Mouse (Mus musculus) liver, embryonic 12.5 days (tissue): ENCODE results near the gene Pcnx3. TPM values are rescaled to one million over a fixed set of nuclear protein-coding genes. Genes with fewer than 3 reads are reported as not detected.
A peak's percentile ranks its signal among the peaks of the same experiment; 100 is the strongest.

ENCODE experiments used
- ATAC-seq: fragments of 200-750 bp; cut with Nextera tagmentation; 2 replicates; pipeline ENCODE4 v1.8.0; 2017; ENCODE audit warnings: moderate number of reproducible peaks, mild to moderate bottlenecking, moderate library complexity
- H3K27ac ChIP-seq: fragments of 300-500 bp; sonication (generic); 2 replicates; pipeline ENCODE4 v1.5.1; 2016; ENCODE audit warnings: mild to moderate bottlenecking
- H3K27me3 ChIP-seq: fragments of 300-500 bp; sonication (generic); replicated peaks from 2 replicates; pipeline ENCODE4 v1.6.1; 2016; ENCODE audit warnings: mild to moderate bottlenecking, moderate library complexity
- H3K36me3 ChIP-seq: fragments of 300-500 bp; sonication (generic); 2 replicates; pipeline ENCODE4 v1.6.1; 2016; ENCODE audit warnings: mild to moderate bottlenecking, moderate library complexity
- H3K4me1 ChIP-seq: fragments of 300-500 bp; sonication (generic); 2 replicates; pipeline ENCODE4 v1.6.1; 2016
- H3K4me2 ChIP-seq: fragments of 300-500 bp; sonication (generic); 2 replicates; pipeline ENCODE4 v1.6.1; 2016; ENCODE audit warnings: mild to moderate bottlenecking, moderate library complexity
- H3K4me3 ChIP-seq: fragments of 300-500 bp; sonication (generic); 2 replicates; pipeline ENCODE4 v1.5.1; 2016; ENCODE audit warnings: mild to moderate bottlenecking, moderate library complexity
- H3K9ac ChIP-seq: fragments of 300-500 bp; sonication (generic); 2 replicates; pipeline ENCODE4 v1.6.1; 2016; ENCODE audit warnings: mild to moderate bottlenecking, moderate library complexity
- H3K9me3 ChIP-seq: fragments of 300-500 bp; sonication (generic); replicated peaks from 2 replicates; pipeline ENCODE4 v1.6.1; 2016; ENCODE audit warnings: mild to moderate bottlenecking, moderate library complexity
- WGBS: fragments of 180-500 bp; shearing (Covaris S2); methylation state at CpG from one replicate; pipeline ENCODE4 v1.1.7; 2016; ENCODE audit not compliant: insufficient replicate concordance; 5-methylcytosine and 5-hydroxymethylcytosine counted together
- polyA plus RNA-seq: library from polyadenylated mRNA; unstranded; fragments of >200 nt; fragmentation: Nextera tagmentation; extraction: Ambion mirVana; gene quantifications from 2 replicates; pipeline ENCODE4 v1.2.1, GENCODE M21; 2016

The Pcnx3 gene
- polyA plus RNA-seq, 1 experiment from 2014 or later, result 18.4 TPM

GRCm38 (mm10) chr19:5648401-5649297 lies 40.1 kb downstream of the Pcnx3 start:
- H3K27me3 ChIP-seq, result no peaks in the 10 kb centered on the region
- peaks cover 47% of the 10 kb centered on the region for H3K4me1 ChIP-seq
- peak overlapping the region; percentile 59 for H3K27ac ChIP-seq
- H3K9ac ChIP-seq, result peak overlapping the region; percentile 42
- H3K4me3 ChIP-seq, result peak overlapping the region; percentile 42
- peak; percentile 77 for ATAC-seq
- H3K4me2 ChIP-seq, result peak overlapping the region; percentile 70
- no peaks in the 10 kb centered on the region for H3K9me3 ChIP-seq
- WGBS, result 10% methylated on average over 26 of the region's 26 CpGs
- peaks cover 84% of the 10 kb centered on the region for H3K36me3 ChIP-seq

DNA sequence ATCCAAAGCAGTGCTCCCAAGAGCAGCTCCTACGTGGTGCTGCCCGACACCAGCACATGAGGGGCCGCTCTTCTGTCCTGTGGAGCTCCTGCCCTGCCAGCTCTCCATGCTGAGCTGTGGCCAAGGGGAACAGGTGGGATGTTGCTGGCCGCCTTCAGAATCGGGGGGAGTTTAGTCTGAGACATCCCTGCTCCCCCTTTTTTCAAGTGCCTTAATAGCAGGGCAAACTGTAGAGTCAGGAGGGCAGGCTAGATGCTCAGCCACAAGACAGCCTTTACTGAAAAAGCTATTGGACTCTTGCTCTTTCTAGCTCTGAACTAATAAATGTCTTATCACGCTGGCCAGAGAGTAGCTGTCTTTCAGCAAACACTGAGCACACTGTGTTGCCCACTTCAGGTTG lies 40.9 kb downstream of the Pcnx3 start:
- 84% methylated on average over 6 of the region's 6 CpGs for WGBS

GRCm38 (mm10) chr19:5646731-5647330 lies 41.9 kb downstream of the Pcnx3 start:
- Histone ChIP-seq H3K27ac (no peak overlapping the region; the same call in 1 of the 2 replicates), H3K9ac (no peak overlapping the region), H3K9me3 (no peaks in the 10 kb centered on the region), H3K27me3 (no peaks in the 10 kb centered on the region), H3K36me3 (peaks cover 83% of the 10 kb centered on the region), H3K4me3 (no peak overlapping the region), H3K4me1 (peaks cover 37% of the 10 kb centered on the region), H3K4me2 (no peak overlapping the region)
- 84% methylated on average over 8 of the region's 8 CpGs for WGBS
- ATAC-seq, result no peak

More for the DNA sequence above, 40.9 kb downstream of the Pcnx3 start:
- Histone ChIP-seq H3K4me2 (no peak overlapping the region), H3K27me3 (no peaks in the 10 kb centered on the region), H3K9me3 (no peaks in the 10 kb centered on the region), H3K4me1 (peaks cover 46% of the 10 kb centered on the region), H3K4me3 (no peak overlapping the region), H3K9ac (no peak overlapping the region), H3K27ac (0 out of 2 replicates have a peak overlapping the region, but pooled peaks have one; percentile 59), H3K36me3 (peaks cover 83% of the 10 kb centered on the region)
- no peak for ATAC-seq

DNA sequence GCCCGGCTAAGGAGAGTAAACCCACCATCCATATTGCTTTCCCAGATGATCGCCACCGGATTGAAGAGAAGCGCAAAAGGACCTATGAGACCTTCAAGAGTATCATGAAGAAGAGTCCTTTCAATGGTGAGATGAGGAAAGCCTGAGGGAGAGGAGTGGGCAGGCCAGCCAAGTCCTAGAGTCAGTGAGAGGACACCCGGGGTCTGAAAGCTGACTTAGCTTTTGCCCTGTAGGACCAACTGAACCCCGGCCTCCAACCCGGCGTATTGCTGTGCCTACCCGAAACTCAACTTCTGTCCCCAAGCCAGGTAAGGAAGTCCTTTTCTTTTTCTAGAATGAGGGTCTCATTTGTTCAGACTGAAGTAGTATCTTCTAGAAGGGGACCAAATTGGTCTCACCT lies 43.4 kb downstream of the Pcnx3 start:
- H3K9me3 ChIP-seq, result no peaks in the 10 kb centered on the region
- no peak overlapping the region for H3K27ac ChIP-seq
- no peak overlapping the region for H3K4me2 ChIP-seq
- peaks cover 83% of the 10 kb centered on the region for H3K36me3 ChIP-seq
- no peak for ATAC-seq
- peaks cover 43% of the 10 kb centered on the region for H3K4me1 ChIP-seq
- H3K27me3 ChIP-seq, result no peaks in the 10 kb centered on the region
- H3K9ac ChIP-seq, result no peak overlapping the region
- 88% methylated on average over 9 of the region's 9 CpGs for WGBS
- H3K4me3 ChIP-seq, result no peak overlapping the region

DNA sequence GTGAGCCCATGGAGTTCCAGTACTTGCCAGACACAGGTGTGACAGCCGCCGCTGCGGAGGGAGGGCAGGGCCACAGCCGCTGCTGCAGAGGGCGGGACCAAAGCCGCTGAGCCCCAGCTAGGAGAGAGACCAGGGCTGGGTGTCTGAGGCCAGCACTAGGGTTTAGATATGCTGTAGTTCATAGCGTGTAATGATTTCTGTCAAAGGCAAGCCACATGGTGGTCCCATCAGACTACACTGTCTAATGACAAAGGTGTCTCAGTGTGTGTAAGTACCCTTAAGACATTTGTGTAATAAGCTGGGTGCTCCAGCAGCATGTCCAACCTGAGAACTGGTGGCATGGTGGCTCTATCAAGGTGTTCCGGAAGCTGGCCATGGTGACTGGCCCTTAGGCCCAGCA lies 47.1 kb downstream of the Pcnx3 start:
- no peak overlapping the region for H3K27ac ChIP-seq
- peaks cover 41% of the 10 kb centered on the region for H3K4me1 ChIP-seq
- no peak overlapping the region for H3K4me3 ChIP-seq
- H3K36me3 ChIP-seq, result peaks cover 82% of the 10 kb centered on the region
- WGBS, result 81% methylated on average over 8 of the region's 8 CpGs
- H3K9me3 ChIP-seq, result no peaks in the 10 kb centered on the region
- H3K4me2 ChIP-seq, result no peak overlapping the region
- H3K27me3 ChIP-seq, result no peaks in the 10 kb centered on the region
- H3K9ac ChIP-seq, result no peak overlapping the region
- no peak for ATAC-seq

DNA sequence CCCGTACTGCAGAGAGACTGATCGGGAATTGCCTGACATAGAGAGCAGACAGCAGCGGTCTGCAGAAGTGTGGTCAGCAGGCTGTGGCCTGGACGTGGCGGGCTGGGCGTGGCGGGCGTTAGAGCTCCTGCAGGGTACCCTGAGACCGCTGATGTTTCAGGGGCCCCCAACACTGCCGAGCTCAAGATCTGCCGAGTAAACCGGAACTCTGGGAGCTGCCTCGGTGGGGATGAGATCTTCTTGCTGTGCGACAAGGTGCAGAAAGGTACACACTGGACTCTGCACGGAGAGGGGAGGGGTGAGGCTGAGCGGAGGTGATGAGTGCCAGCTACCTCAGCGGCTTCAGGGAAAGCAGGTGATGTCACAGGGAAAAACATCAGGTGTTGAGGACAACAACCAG lies 47.7 kb downstream of the Pcnx3 start:
- no peak for ATAC-seq
- Histone ChIP-seq H3K27ac (peak overlapping the region; percentile 38; the same call in 1 of the 2 replicates), H3K9me3 (no peaks in the 10 kb centered on the region), H3K9ac (no peak overlapping the region), H3K4me3 (no peak overlapping the region), H3K4me2 (no peak overlapping the region), H3K27me3 (no peaks in the 10 kb centered on the region), H3K36me3 (peaks cover 76% of the 10 kb centered on the region), H3K4me1 (peaks cover 47% of the 10 kb centered on the region)
- WGBS, result 78% methylated on average over 17 of the region's 17 CpGs

- ATAC-seq, result no peak
- Histone ChIP-seq H3K36me3 (peaks cover 69% of the 10 kb centered on the region), H3K9ac (no peak overlapping the region), H3K27me3 (no peaks in the 10 kb centered on the region), H3K4me3 (no peak overlapping the region), H3K4me2 (peak overlapping the region; percentile 6; the same call in 1 of the 2 replicates), H3K4me1 (peaks cover 49% of the 10 kb centered on the region), H3K27ac (peak overlapping the region; percentile 92; the same call in 1 of the 2 replicates), H3K9me3 (no peaks in the 10 kb centered on the region)
- WGBS, result 72% methylated on average over 9 of the region's 9 CpGs
Measured at GRCm38 (mm10) chr19:5640339-5640738, 48.4 kb downstream of the Pcnx3 start.

- ATAC-seq, result no peak
Measured at GRCm38 (mm10) chr19:5638416-5639005, 50.2 kb downstream of the Pcnx3 start.

GRCm38 (mm10) chr19:5637069-5638047 lies 51.4 kb downstream of the Pcnx3 start, which contains the start of gene Rela:
TSS of gene Rela (plus strand) at chr19:5637483.
- 1% methylated on average over 108 of the region's 109 CpGs for WGBS
- ATAC-seq, result peak; percentile 81

More at GRCm38 (mm10) chr19:5638416-5639005, 50.2 kb downstream of the Pcnx3 start:
- Histone ChIP-seq H3K9me3 (no peaks in the 10 kb centered on the region), H3K4me3 (peak overlapping the region; percentile 90), H3K9ac (peak overlapping the region; percentile 92), H3K36me3 (peaks cover 52% of the 10 kb centered on the region), H3K4me1 (peaks cover 49% of the 10 kb centered on the region), H3K27ac (peak overlapping the region; percentile 92), H3K27me3 (no peaks in the 10 kb centered on the region), H3K4me2 (peak overlapping the region; percentile 96)
- WGBS, result 83% methylated on average over 18 of the region's 18 CpGs

GRCm38 (mm10) chr19:5636571-5637041 lies 52.1 kb downstream of the Pcnx3 start:
- no peaks in the 10 kb centered on the region for H3K27me3 ChIP-seq
- H3K27ac ChIP-seq, result peak overlapping the region; percentile 92
- H3K4me3 ChIP-seq, result peak overlapping the region; percentile 90
- ATAC-seq, result no peak
- peaks cover 49% of the 10 kb centered on the region for H3K4me1 ChIP-seq
- peaks cover 33% of the 10 kb centered on the region for H3K36me3 ChIP-seq
- peak overlapping the region; percentile 92 for H3K9ac ChIP-seq
- peak overlapping the region; percentile 96 for H3K4me2 ChIP-seq
- H3K9me3 ChIP-seq, result no peaks in the 10 kb centered on the region
- WGBS, result 56% methylated on average over 12 of the region's 12 CpGs

More at GRCm38 (mm10) chr19:5637069-5638047, 51.4 kb downstream of the Pcnx3 start, which contains the start of gene Rela:
- Histone ChIP-seq H3K4me3 (peak within 1 kb of the TSS; percentile 90), H3K9ac (peak within 1 kb of the TSS; percentile 92), H3K9me3 (no peaks in the 10 kb centered on the region), H3K4me2 (peak within 1 kb of the TSS; percentile 96), H3K27me3 (no peaks in the 10 kb centered on the region), H3K36me3 (peaks cover 41% of the 10 kb centered on the region), H3K4me1 (peaks cover 49% of the 10 kb centered on the region), H3K27ac (peak within 1 kb of the TSS; percentile 92)
